Mouse (Mus musculus): ENCODE measurements around the gene Trpt1.

GRCm38 (mm10) chr19:6955424-6955823 lies 40.5 kb upstream of the Trpt1 start:
- no peak for TF ChIP-seq CTCF (conservative IDR thresholded peaks at IDR 0.05; ENCODE audit: insufficient read depth, insufficient read length, low read depth, low read length)
- TF ChIP-seq POLR2A (IDR thresholded peaks at IDR 0.05; ENCODE audit: low read depth, low read length): no peak
